Mouse (Mus musculus) heart, embryonic 10.5 days (tissue): Measurements from ENCODE around the gene Ntmt1. TPM values are rescaled to one million over a fixed set of nuclear protein-coding genes. Genes with fewer than 3 reads are reported as not detected.

Experiments
- DNase-seq: peaks from one replicate; pipeline ENCODE4 v3.0.0-alpha.2; 2017; ENCODE audit warnings: low spot score
- H3K27ac ChIP-seq: fragments of 300-500 bp; sonication (generic); 2 replicates; pipeline ENCODE4 v1.5.1; 2016; ENCODE audit warnings: mild to moderate bottlenecking
- H3K27me3 ChIP-seq: fragments of 300-500 bp; sonication (generic); 2 replicates; pipeline ENCODE4 v1.6.1; 2016; ENCODE audit warnings: mild to moderate bottlenecking; ENCODE audit not compliant: poor library complexity, insufficient read depth, severe bottlenecking
- H3K36me3 ChIP-seq: fragments of 300-500 bp; sonication (generic); 2 replicates; pipeline ENCODE4 v1.6.1; 2016; ENCODE audit warnings: mild to moderate bottlenecking, moderate library complexity
- H3K4me1 ChIP-seq: fragments of 300-500 bp; sonication (generic); 2 replicates; pipeline ENCODE4 v1.6.1; 2016; ENCODE audit warnings: mild to moderate bottlenecking
- H3K4me3 ChIP-seq: fragments of 300-500 bp; sonication (generic); 2 replicates; pipeline ENCODE4 v1.5.1; 2016; ENCODE audit warnings: mild to moderate bottlenecking, moderate library complexity
- H3K9me3 ChIP-seq: fragments of 300-500 bp; sonication (generic); 2 replicates; pipeline ENCODE4 v1.6.1; 2016; ENCODE audit warnings: mild to moderate bottlenecking, moderate library complexity
- WGBS: fragments of 180-500 bp; shearing (Covaris S2); methylation state at CpG from one replicate; pipeline ENCODE4 v1.1.7; 2016; 5-methylcytosine and 5-hydroxymethylcytosine counted together
- polyA plus RNA-seq: library from polyadenylated mRNA; unstranded; fragments of >200 nt; fragmentation: Nextera tagmentation; extraction: Ambion mirVana; gene quantifications from 2 replicates; pipeline ENCODE4 v1.2.1, GENCODE M21; 2016

Gene Ntmt1
- polyA plus RNA-seq, 1 experiment from 2014 or later: 116 TPM

GRCm38 (mm10) chr2:30810573-30810972 lies 2.9 kb downstream of the Ntmt1 start:
- H3K4me3 ChIP-seq: no peak overlapping the region
- H3K27ac ChIP-seq: no peak overlapping the region
- peaks cover 49% of the 10 kb centered on the region for H3K36me3 ChIP-seq
- H3K9me3 ChIP-seq: no peaks in the 10 kb centered on the region
- peaks cover 21% of the 10 kb centered on the region for H3K4me1 ChIP-seq
- WGBS: 82% methylated on average over 7 of the region's 7 CpGs
- no peaks in the 10 kb centered on the region for H3K27me3 ChIP-seq
- DNase-seq: no peak

- no peak for DNase-seq
- Histone ChIP-seq H3K36me3 (peaks cover 94% of the 10 kb centered on the region), H3K9me3 (no peaks in the 10 kb centered on the region), H3K4me1 (peaks cover 24% of the 10 kb centered on the region), H3K27me3 (no peaks in the 10 kb centered on the region), H3K4me3 (no peak overlapping the region), H3K27ac (no peak overlapping the region)
- WGBS: 86% methylated on average over 1 of the region's 1 CpGs
Measured at GRCm38 (mm10) chr2:30816383-30816782, 8.8 kb downstream of the Ntmt1 start.

- H3K27me3 ChIP-seq: no peaks in the 10 kb centered on the region
- H3K36me3 ChIP-seq: peaks cover 97% of the 10 kb centered on the region
- no peak overlapping the region for H3K4me3 ChIP-seq
- DNase-seq: no peak
- WGBS: 90% methylated on average over 5 of the region's 5 CpGs
- H3K4me1 ChIP-seq: peaks cover 37% of the 10 kb centered on the region
- H3K27ac ChIP-seq: peak overlapping the region; percentile 67
- H3K9me3 ChIP-seq: no peaks in the 10 kb centered on the region
Measured at GRCm38 (mm10) chr2:30819873-30820272, 12.2 kb downstream of the Ntmt1 start.

GRCm38 (mm10) chr2:30821073-30821472 lies 13.4 kb downstream of the Ntmt1 start:
- H3K4me3 ChIP-seq: no peak overlapping the region
- H3K36me3 ChIP-seq: peaks cover 97% of the 10 kb centered on the region
- H3K27ac ChIP-seq: no peak overlapping the region
- H3K4me1 ChIP-seq: peaks cover 37% of the 10 kb centered on the region
- WGBS: 93% methylated on average over 3 of the region's 3 CpGs
- no peaks in the 10 kb centered on the region for H3K27me3 ChIP-seq
- no peaks in the 10 kb centered on the region for H3K9me3 ChIP-seq
- no peak for DNase-seq

- Histone ChIP-seq H3K27me3 (no peaks in the 10 kb centered on the region), H3K4me3 (no peak overlapping the region), H3K4me1 (peaks cover 50% of the 10 kb centered on the region), H3K27ac (no peak overlapping the region), H3K36me3 (peaks cover 91% of the 10 kb centered on the region), H3K9me3 (no peaks in the 10 kb centered on the region)
- 93% methylated on average over 8 of the region's 8 CpGs for WGBS
- DNase-seq: no peak
Measured at GRCm38 (mm10) chr2:30822460-30822859, 14.8 kb downstream of the Ntmt1 start.

- H3K36me3 ChIP-seq: peaks cover 81% of the 10 kb centered on the region
- peaks cover 51% of the 10 kb centered on the region for H3K4me1 ChIP-seq
- H3K27me3 ChIP-seq: no peaks in the 10 kb centered on the region
- DNase-seq: no peak
- H3K27ac ChIP-seq: 0 out of 2 replicates have a peak overlapping the region, but pooled peaks have one; percentile 3
- H3K9me3 ChIP-seq: no peaks in the 10 kb centered on the region
- WGBS: 79% methylated on average over 13 of the region's 13 CpGs
- no peak overlapping the region for H3K4me3 ChIP-seq
Measured at GRCm38 (mm10) chr2:30823385-30824153, 15.9 kb downstream of the Ntmt1 start.

GRCm38 (mm10) chr2:30826825-30827748 lies 19.5 kb downstream of the Ntmt1 start:
- DNase-seq: peak; percentile 94
- peak overlapping the region; percentile 99 for H3K4me3 ChIP-seq
- peaks cover 46% of the 10 kb centered on the region for H3K36me3 ChIP-seq
- peak overlapping the region; percentile 90 for H3K27ac ChIP-seq
- no peaks in the 10 kb centered on the region for H3K9me3 ChIP-seq
- H3K27me3 ChIP-seq: no peaks in the 10 kb centered on the region
- WGBS: 36% methylated on average over 26 of the region's 26 CpGs
- peaks cover 40% of the 10 kb centered on the region for H3K4me1 ChIP-seq

- Histone ChIP-seq H3K36me3 (peaks cover 38% of the 10 kb centered on the region), H3K4me3 (peak overlapping the region; percentile 99), H3K27me3 (no peaks in the 10 kb centered on the region), H3K4me1 (peaks cover 41% of the 10 kb centered on the region), H3K27ac (peak overlapping the region; percentile 90), H3K9me3 (no peaks in the 10 kb centered on the region)
- WGBS: under 1% methylated on average over 63 of the region's 63 CpGs
- peak; percentile 96 for DNase-seq
Measured at GRCm38 (mm10) chr2:30827749-30828475, 20.3 kb downstream of the Ntmt1 start.

GRCm38 (mm10) chr2:30829315-30829714 lies 21.7 kb downstream of the Ntmt1 start:
- Histone ChIP-seq H3K36me3 (peaks cover 24% of the 10 kb centered on the region), H3K4me1 (peaks cover 42% of the 10 kb centered on the region), H3K4me3 (no peak overlapping the region), H3K9me3 (no peaks in the 10 kb centered on the region), H3K27ac (0 out of 2 replicates have a peak overlapping the region, but pooled peaks have one; percentile 30), H3K27me3 (no peaks in the 10 kb centered on the region)
- no peak for DNase-seq
- WGBS: 49% methylated on average over 5 of the region's 5 CpGs

GRCm38 (mm10) chr2:30830283-30830795 lies 22.7 kb downstream of the Ntmt1 start, which contains the start of gene Asb6:
Gene Asb6 (minus strand): TSS chr2:30830333.
- Histone ChIP-seq H3K36me3 (peaks cover 13% of the 10 kb centered on the region), H3K27ac (peak within 1 kb of the TSS; percentile 33), H3K4me1 (peaks cover 50% of the 10 kb centered on the region), H3K4me3 (no peak within 1 kb of the TSS), H3K9me3 (no peaks in the 10 kb centered on the region), H3K27me3 (no peaks in the 10 kb centered on the region)
- DNase-seq: no peak
- 25% methylated on average over 4 of the region's 4 CpGs for WGBS

- H3K9me3 ChIP-seq: no peaks in the 10 kb centered on the region
- H3K36me3 ChIP-seq: no peaks in the 10 kb centered on the region
- no peak overlapping the region for H3K4me3 ChIP-seq
- WGBS: 35% methylated on average over 5 of the region's 5 CpGs
- H3K4me1 ChIP-seq: peaks cover 55% of the 10 kb centered on the region
- H3K27ac ChIP-seq: peak overlapping the region; percentile 83
- no peak for DNase-seq
- no peaks in the 10 kb centered on the region for H3K27me3 ChIP-seq
Measured at GRCm38 (mm10) chr2:30833644-30834043, 26.0 kb downstream of the Ntmt1 start.

- peak within 1 kb of the TSS; percentile 83 for H3K27ac ChIP-seq
- no peaks in the 10 kb centered on the region for H3K9me3 ChIP-seq
- 49% methylated on average over 8 of the region's 10 CpGs for WGBS
- peaks cover 55% of the 10 kb centered on the region for H3K4me1 ChIP-seq
- no peaks in the 10 kb centered on the region for H3K27me3 ChIP-seq
- no peaks in the 10 kb centered on the region for H3K36me3 ChIP-seq
- DNase-seq: no peak
- H3K4me3 ChIP-seq: no peak within 1 kb of the TSS
Measured at GRCm38 (mm10) chr2:30834373-30835022, 26.9 kb downstream of the Ntmt1 start, which contains the start of gene Prrx2. Gene Prrx2 (plus strand): TSS chr2:30834972.
